Mouse (Mus musculus): ENCODE measurements at regions not wholly inside any gene's neighbourhood (a gene's known extent, or its start where the extent isn't known, plus 50 kb on each side); places are given as distances from the start of the nearest gene placed in this dataset.
"Not testable (repeated sequence)": the region's sequence is repeated elsewhere in the genome, so short reads cannot be mapped to it uniquely, and the experiment has no call there.

- 97% methylated on average over 3 of the region's 3 CpGs for WGBS
- no peak for ATAC-seq (ENCODE audit: insufficient number of reproducible peaks, low FRiP score, low TSS enrichment, low read depth)
Observed at GRCm38 (mm10) chr2:128290609-128291008, 164.8 kb downstream of the Bcl2l11 start.

GRCm38 (mm10) chr2:128294610-128295009 lies 168.8 kb downstream of the Bcl2l11 start:
- Histone ChIP-seq H3K9ac (no peak overlapping the region), H3K27me3 (no peaks in the 10 kb centered on the region), H3K4me3 (no peak overlapping the region), H3K27ac (no peak overlapping the region), H3K36me3 (no peaks in the 10 kb centered on the region), H3K9me3 (no peaks in the 10 kb centered on the region), H3K4me1 (peaks cover 16% of the 10 kb centered on the region), H3K4me2 (no peak overlapping the region)
- ATAC-seq (ENCODE audit: insufficient number of reproducible peaks, low FRiP score, low TSS enrichment, low read depth), result no peak
- WGBS, result 64% methylated on average over 3 of the region's 3 CpGs

More at GRCm38 (mm10) chr2:128290609-128291008, 164.8 kb downstream of the Bcl2l11 start:
- Histone ChIP-seq H3K4me1 (peaks cover under 1% of the 10 kb centered on the region; the same call in 1 of the 2 replicates), H3K9ac (no peak overlapping the region), H3K4me2 (no peak overlapping the region), H3K27me3 (no peaks in the 10 kb centered on the region), H3K27ac (no peak overlapping the region), H3K9me3 (no peaks in the 10 kb centered on the region), H3K4me3 (no peak overlapping the region), H3K36me3 (no peaks in the 10 kb centered on the region)

- H3K9ac ChIP-seq, result no peak overlapping the region
- 73% methylated on average over 11 of the region's 11 CpGs for WGBS
- no peaks in the 10 kb centered on the region for H3K27me3 ChIP-seq
- H3K4me3 ChIP-seq, result no peak overlapping the region
- H3K9me3 ChIP-seq, result no peaks in the 10 kb centered on the region
- no peak overlapping the region for H3K27ac ChIP-seq
- no peaks in the 10 kb centered on the region for H3K36me3 ChIP-seq
- H3K4me1 ChIP-seq, result peaks cover 16% of the 10 kb centered on the region
- no peak overlapping the region for H3K4me2 ChIP-seq
- ATAC-seq (ENCODE audit: insufficient number of reproducible peaks, low FRiP score, low TSS enrichment, low read depth), result no peak
Observed at GRCm38 (mm10) chr2:128295018-128295424, 169.2 kb downstream of the Bcl2l11 start.

GRCm38 (mm10) chr2:128295726-128296234 lies 169.9 kb downstream of the Bcl2l11 start:
- ATAC-seq (ENCODE audit: insufficient number of reproducible peaks, low FRiP score, low TSS enrichment, low read depth), result peak; percentile 24; the same call in 1 of the 2 replicates
- no peak overlapping the region for H3K4me2 ChIP-seq
- H3K9ac ChIP-seq, result no peak overlapping the region
- H3K36me3 ChIP-seq, result no peaks in the 10 kb centered on the region
- WGBS, result 62% methylated on average over 3 of the region's 3 CpGs
- no peaks in the 10 kb centered on the region for H3K9me3 ChIP-seq
- peaks cover 16% of the 10 kb centered on the region for H3K4me1 ChIP-seq
- no peak overlapping the region for H3K27ac ChIP-seq
- no peak overlapping the region for H3K4me3 ChIP-seq
- no peaks in the 10 kb centered on the region for H3K27me3 ChIP-seq

GRCm38 (mm10) chr2:128296423-128296822 lies 170.6 kb downstream of the Bcl2l11 start:
- not testable (repeated sequence) for H3K27ac ChIP-seq; H3K27me3 ChIP-seq; H3K4me3 ChIP-seq; H3K9me3 ChIP-seq; H3K9ac ChIP-seq; H3K36me3 ChIP-seq; H3K4me2 ChIP-seq; ATAC-seq (ENCODE audit: insufficient number of reproducible peaks, low FRiP score, low TSS enrichment, low read depth)
- peaks cover 18% of the 10 kb centered on the region for H3K4me1 ChIP-seq
- WGBS, result 72% methylated on average over 5 of the region's 5 CpGs

- Histone ChIP-seq H3K9ac (no peak overlapping the region), H3K27me3 (no peaks in the 10 kb centered on the region), H3K4me2 (no peak overlapping the region), H3K36me3 (no peaks in the 10 kb centered on the region), H3K27ac (no peak overlapping the region), H3K4me3 (no peak overlapping the region), H3K9me3 (no peaks in the 10 kb centered on the region), H3K4me1 (peaks cover 23% of the 10 kb centered on the region)
- 21% methylated on average over 5 of the region's 5 CpGs for WGBS
- ATAC-seq (ENCODE audit: insufficient number of reproducible peaks, low FRiP score, low TSS enrichment, low read depth), result no peak
Observed at GRCm38 (mm10) chr2:128296897-128297296, 171.1 kb downstream of the Bcl2l11 start.

- Histone ChIP-seq H3K27ac (no peak overlapping the region), H3K4me1 (peaks cover 26% of the 10 kb centered on the region), H3K36me3 (no peaks in the 10 kb centered on the region), H3K9me3 (no peaks in the 10 kb centered on the region), H3K27me3 (no peaks in the 10 kb centered on the region), H3K9ac (no peak overlapping the region), H3K4me2 (no peak overlapping the region), H3K4me3 (no peak overlapping the region)
- WGBS, result 40% methylated on average over 5 of the region's 5 CpGs
- ATAC-seq (ENCODE audit: insufficient number of reproducible peaks, low FRiP score, low TSS enrichment, low read depth), result no peak
Observed at GRCm38 (mm10) chr2:128297821-128298220, 172.0 kb downstream of the Bcl2l11 start.

- no peaks in the 10 kb centered on the region for H3K36me3 ChIP-seq
- ATAC-seq (ENCODE audit: insufficient number of reproducible peaks, low FRiP score, low TSS enrichment, low read depth), result no peak
- 90% methylated on average over 8 of the region's 8 CpGs for WGBS
- H3K4me1 ChIP-seq, result peaks cover 27% of the 10 kb centered on the region
- no peak overlapping the region for H3K4me2 ChIP-seq
- no peak overlapping the region for H3K9ac ChIP-seq
- no peaks in the 10 kb centered on the region for H3K27me3 ChIP-seq
- no peaks in the 10 kb centered on the region for H3K9me3 ChIP-seq
- no peak overlapping the region for H3K4me3 ChIP-seq
- no peak overlapping the region for H3K27ac ChIP-seq
Observed at GRCm38 (mm10) chr2:128298996-128299395, 173.2 kb downstream of the Bcl2l11 start.

GRCm38 (mm10) chr2:128301709-128302108 lies 175.9 kb downstream of the Bcl2l11 start:
- H3K27ac ChIP-seq, result no peak overlapping the region
- WGBS, result 14% methylated on average over 8 of the region's 8 CpGs
- H3K4me1 ChIP-seq, result peaks cover 28% of the 10 kb centered on the region

GRCm38 (mm10) chr2:128304063-128304712 lies 178.3 kb downstream of the Bcl2l11 start:
- no peak overlapping the region for H3K9ac ChIP-seq
- no peaks in the 10 kb centered on the region for H3K27me3 ChIP-seq
- H3K4me2 ChIP-seq, result no peak overlapping the region
- no peak for ATAC-seq (ENCODE audit: insufficient number of reproducible peaks, low FRiP score, low TSS enrichment, low read depth)
- WGBS, result 28% methylated on average over 12 of the region's 12 CpGs
- no peak overlapping the region for H3K4me3 ChIP-seq
- H3K4me1 ChIP-seq, result peaks cover 23% of the 10 kb centered on the region
- no peaks in the 10 kb centered on the region for H3K9me3 ChIP-seq
- no peak overlapping the region for H3K27ac ChIP-seq
- H3K36me3 ChIP-seq, result no peaks in the 10 kb centered on the region

More at GRCm38 (mm10) chr2:128301709-128302108, 175.9 kb downstream of the Bcl2l11 start:
- H3K9ac ChIP-seq, result no peak overlapping the region
- H3K27me3 ChIP-seq, result no peaks in the 10 kb centered on the region
- no peaks in the 10 kb centered on the region for H3K9me3 ChIP-seq
- no peaks in the 10 kb centered on the region for H3K36me3 ChIP-seq
- no peak overlapping the region for H3K4me3 ChIP-seq
- no peak overlapping the region for H3K4me2 ChIP-seq
- ATAC-seq (ENCODE audit: insufficient number of reproducible peaks, low FRiP score, low TSS enrichment, low read depth), result no peak

- 50% methylated on average over 6 of the region's 6 CpGs for WGBS
- no peak overlapping the region for H3K27ac ChIP-seq
- H3K27me3 ChIP-seq, result no peaks in the 10 kb centered on the region
Observed at GRCm38 (mm10) chr2:128306693-128307092, 180.9 kb downstream of the Bcl2l11 start.

GRCm38 (mm10) chr2:128309541-128310030 lies 183.7 kb downstream of the Bcl2l11 start:
- Histone ChIP-seq H3K4me1 (peaks cover 44% of the 10 kb centered on the region), H3K9ac (no peak overlapping the region), H3K4me3 (no peak overlapping the region), H3K27ac (peak overlapping the region; percentile 82), H3K9me3 (no peaks in the 10 kb centered on the region), H3K27me3 (no peaks in the 10 kb centered on the region), H3K36me3 (no peaks in the 10 kb centered on the region), H3K4me2 (0 out of 2 replicates have a peak overlapping the region, but pooled peaks have one; percentile 1)
- WGBS, result 22% methylated on average over 10 of the region's 10 CpGs
- ATAC-seq (ENCODE audit: insufficient number of reproducible peaks, low FRiP score, low TSS enrichment, low read depth), result no peak

More at GRCm38 (mm10) chr2:128306693-128307092, 180.9 kb downstream of the Bcl2l11 start:
- no peak for ATAC-seq (ENCODE audit: insufficient number of reproducible peaks, low FRiP score, low TSS enrichment, low read depth)
- H3K4me2 ChIP-seq, result no peak overlapping the region
- no peak overlapping the region for H3K9ac ChIP-seq
- H3K4me3 ChIP-seq, result no peak overlapping the region
- H3K4me1 ChIP-seq, result peaks cover 34% of the 10 kb centered on the region
- H3K36me3 ChIP-seq, result no peaks in the 10 kb centered on the region
- no peaks in the 10 kb centered on the region for H3K9me3 ChIP-seq
